Mouse (Mus musculus): ENCODE measurements around the gene Pabpn1. TPM values are rescaled to one million over a fixed set of nuclear protein-coding genes. Genes with fewer than 3 reads are reported as not detected.
"Not testable (repeated sequence)": the region's sequence is repeated elsewhere in the genome, so short reads cannot be mapped to it uniquely, and the experiment has no call there.

Pabpn1 gene
- polyA plus RNA-seq, 1 experiment from 2014 or later: 53.9 TPM

- no peak overlapping the region for H3K4me2 ChIP-seq
- no peak for DNase-seq
- ATAC-seq (ENCODE audit: low read depth): no peak
- no peak overlapping the region for H3K4me3 ChIP-seq (replicated peaks)
- no peaks in the 10 kb centered on the region for H3K9me3 ChIP-seq (replicated peaks)
- H3K9ac ChIP-seq: no peak overlapping the region
- no peak overlapping the region for H3K27ac ChIP-seq
- H3K27me3 ChIP-seq: 0 out of 2 replicates have a peak, but pooled peaks cover 16% of the 10 kb centered on the region
- no peaks in the 10 kb centered on the region for H3K4me1 ChIP-seq (replicated peaks)
- no peaks in the 10 kb centered on the region for H3K36me3 ChIP-seq
- WGBS (ENCODE audit: insufficient replicate concordance): 59% methylated on average over 15 of the region's 15 CpGs
These were observed 46.3 kb downstream of the Pabpn1 start for GRCm38 (mm10) chr14:54938431-54939219.

- ATAC-seq (ENCODE audit: low read depth): no peak
- H3K36me3 ChIP-seq: no peaks in the 10 kb centered on the region
- H3K27ac ChIP-seq: no peak overlapping the region
- H3K4me3 ChIP-seq (replicated peaks): no peak overlapping the region
- H3K4me1 ChIP-seq (replicated peaks): no peaks in the 10 kb centered on the region
- H3K27me3 ChIP-seq: 0 out of 2 replicates have a peak, but pooled peaks cover 16% of the 10 kb centered on the region
- DNase-seq: peak; percentile 32
- no peak overlapping the region for H3K9ac ChIP-seq
- H3K4me2 ChIP-seq: no peak overlapping the region
- H3K9me3 ChIP-seq (replicated peaks): no peaks in the 10 kb centered on the region
- WGBS (ENCODE audit: insufficient replicate concordance): 40% methylated on average over 12 of the region's 12 CpGs
These were observed 47.3 kb downstream of the Pabpn1 start for GRCm38 (mm10) chr14:54939434-54940175.

- no peak overlapping the region for H3K4me3 ChIP-seq (replicated peaks)
- DNase-seq: no peak
- no peaks in the 10 kb centered on the region for H3K4me1 ChIP-seq (replicated peaks)
- no peak overlapping the region for H3K4me2 ChIP-seq
- no peak overlapping the region for H3K27ac ChIP-seq
- no peaks in the 10 kb centered on the region for H3K9me3 ChIP-seq (replicated peaks)
- 0 out of 2 replicates have a peak, but pooled peaks cover 16% of the 10 kb centered on the region for H3K27me3 ChIP-seq
- no peak for ATAC-seq (ENCODE audit: low read depth)
- no peaks in the 10 kb centered on the region for H3K36me3 ChIP-seq
- H3K9ac ChIP-seq: no peak overlapping the region
- WGBS (ENCODE audit: insufficient replicate concordance): 57% methylated on average over 3 of the region's 3 CpGs
These were observed 47.9 kb downstream of the Pabpn1 start for GRCm38 (mm10) chr14:54940176-54940530.

GRCm38 (mm10) chr14:54941024-54941978, 49.0 kb downstream of the Pabpn1 start:
- DNase-seq: no peak
- Histone ChIP-seq H3K9ac (no peak overlapping the region), H3K4me3 (replicated peaks) (no peak overlapping the region), H3K27ac (no peak overlapping the region), H3K36me3 (no peaks in the 10 kb centered on the region), H3K4me2 (no peak overlapping the region), H3K4me1 (replicated peaks) (no peaks in the 10 kb centered on the region), H3K9me3 (replicated peaks) (no peaks in the 10 kb centered on the region), H3K27me3 (0 out of 2 replicates have a peak, but pooled peaks cover 16% of the 10 kb centered on the region)
- no peak for ATAC-seq (ENCODE audit: low read depth)
- WGBS (ENCODE audit: insufficient replicate concordance): 42% methylated on average over 13 of the region's 13 CpGs

GRCm38 (mm10) chr14:54942479-54942878, 50.2 kb downstream of the Pabpn1 start:
- whole genome bisulfite sequencing (ENCODE audit: insufficient replicate concordance): 66% methylated on average over 8 of the region's 8 CpGs
- ATAC-seq (ENCODE audit: low read depth) (no peak), DNase-seq (no peak)
- Histone ChIP-seq H3K27me3 (0 out of 2 replicates have a peak, but pooled peaks cover 13% of the 10 kb centered on the region), H3K4me1 (replicated peaks) (no peaks in the 10 kb centered on the region), H3K4me3 (replicated peaks) (no peak overlapping the region), H3K4me2 (no peak overlapping the region), H3K9ac (no peak overlapping the region), H3K36me3 (no peaks in the 10 kb centered on the region), H3K9me3 (replicated peaks) (no peaks in the 10 kb centered on the region), H3K27ac (no peak overlapping the region)

- no peaks in the 10 kb centered on the region for H3K9me3 ChIP-seq (replicated peaks)
- peaks cover 10% of the 10 kb centered on the region; the same call in 1 of the 2 replicates for H3K27me3 ChIP-seq
- H3K9ac ChIP-seq: no peak overlapping the region
- WGBS (ENCODE audit: insufficient replicate concordance): 82% methylated on average over 7 of the region's 7 CpGs
- H3K4me1 ChIP-seq (replicated peaks): no peaks in the 10 kb centered on the region
- no peaks in the 10 kb centered on the region for H3K36me3 ChIP-seq
- DNase-seq (no peak), ATAC-seq (ENCODE audit: low read depth) (no peak)
- H3K4me3 ChIP-seq (replicated peaks): no peak overlapping the region
- no peak overlapping the region for H3K27ac ChIP-seq
- H3K4me2 ChIP-seq: no peak overlapping the region
These were observed 51.7 kb downstream of the Pabpn1 start for GRCm38 (mm10) chr14:54943971-54944370.

GRCm38 (mm10) chr14:54944939-54945338, 52.6 kb downstream of the Pabpn1 start:
- no peaks in the 10 kb centered on the region for H3K36me3 ChIP-seq
- H3K27me3 ChIP-seq: peaks cover 10% of the 10 kb centered on the region; the same call in 1 of the 2 replicates
- 40% methylated on average over 2 of the region's 2 CpGs for WGBS (ENCODE audit: insufficient replicate concordance)

GRCm38 (mm10) chr14:54945975-54946704, 53.8 kb downstream of the Pabpn1 start:
- H3K27me3 ChIP-seq: peaks cover 5% of the 10 kb centered on the region; the same call in 1 of the 2 replicates

More at GRCm38 (mm10) chr14:54944939-54945338, 52.6 kb downstream of the Pabpn1 start:
- ATAC-seq (ENCODE audit: low read depth): no peak
- no peaks in the 10 kb centered on the region for H3K4me1 ChIP-seq (replicated peaks)
- H3K27ac ChIP-seq: no peak overlapping the region
- no peak for DNase-seq
- no peak overlapping the region for H3K9ac ChIP-seq
- H3K4me2 ChIP-seq: no peak overlapping the region
- no peak overlapping the region for H3K4me3 ChIP-seq (replicated peaks)
- H3K9me3 ChIP-seq (replicated peaks): no peaks in the 10 kb centered on the region

GRCm38 (mm10) chr14:54947008-54947407, 54.7 kb downstream of the Pabpn1 start:
- H3K9me3 ChIP-seq (replicated peaks); H3K36me3 ChIP-seq; H3K27ac ChIP-seq; H3K27me3 ChIP-seq; ATAC-seq (ENCODE audit: low read depth); H3K4me1 ChIP-seq (replicated peaks); H3K4me2 ChIP-seq; H3K9ac ChIP-seq; DNase-seq; H3K4me3 ChIP-seq (replicated peaks): not testable (repeated sequence)
- 69% methylated on average over 11 of the region's 11 CpGs for WGBS (ENCODE audit: insufficient replicate concordance)

More at GRCm38 (mm10) chr14:54945975-54946704, 53.8 kb downstream of the Pabpn1 start:
- ATAC-seq (ENCODE audit: low read depth): no peak
- H3K4me3 ChIP-seq (replicated peaks): no peak overlapping the region
- no peak overlapping the region for H3K9ac ChIP-seq
- H3K27ac ChIP-seq: no peak overlapping the region
- no peaks in the 10 kb centered on the region for H3K4me1 ChIP-seq (replicated peaks)
- H3K4me2 ChIP-seq: no peak overlapping the region
- no peaks in the 10 kb centered on the region for H3K36me3 ChIP-seq
- 73% methylated on average over 19 of the region's 19 CpGs for WGBS (ENCODE audit: insufficient replicate concordance)
- DNase-seq: no peak
- no peaks in the 10 kb centered on the region for H3K9me3 ChIP-seq (replicated peaks)

All from liver, embryonic 13.5 days (tissue).